Mouse (Mus musculus) megakaryocyte, embryonic 14.5 days (primary cell): ENCODE results near the gene Rpl28.

ENCODE experiments used
- FLI1 ChIP-seq: IDR thresholded peaks from 2 replicates; pipeline ENCODE4 v1.6.1; 2012; ENCODE audit warnings: low read length, inconsistent platforms, mixed read lengths
- GATA1 ChIP-seq: IDR thresholded peaks from 3 replicates; pipeline ENCODE4 v1.6.1; 2012; ENCODE audit warnings: mixed read lengths, low read length, inconsistent platforms, borderline replicate concordance

DNA sequence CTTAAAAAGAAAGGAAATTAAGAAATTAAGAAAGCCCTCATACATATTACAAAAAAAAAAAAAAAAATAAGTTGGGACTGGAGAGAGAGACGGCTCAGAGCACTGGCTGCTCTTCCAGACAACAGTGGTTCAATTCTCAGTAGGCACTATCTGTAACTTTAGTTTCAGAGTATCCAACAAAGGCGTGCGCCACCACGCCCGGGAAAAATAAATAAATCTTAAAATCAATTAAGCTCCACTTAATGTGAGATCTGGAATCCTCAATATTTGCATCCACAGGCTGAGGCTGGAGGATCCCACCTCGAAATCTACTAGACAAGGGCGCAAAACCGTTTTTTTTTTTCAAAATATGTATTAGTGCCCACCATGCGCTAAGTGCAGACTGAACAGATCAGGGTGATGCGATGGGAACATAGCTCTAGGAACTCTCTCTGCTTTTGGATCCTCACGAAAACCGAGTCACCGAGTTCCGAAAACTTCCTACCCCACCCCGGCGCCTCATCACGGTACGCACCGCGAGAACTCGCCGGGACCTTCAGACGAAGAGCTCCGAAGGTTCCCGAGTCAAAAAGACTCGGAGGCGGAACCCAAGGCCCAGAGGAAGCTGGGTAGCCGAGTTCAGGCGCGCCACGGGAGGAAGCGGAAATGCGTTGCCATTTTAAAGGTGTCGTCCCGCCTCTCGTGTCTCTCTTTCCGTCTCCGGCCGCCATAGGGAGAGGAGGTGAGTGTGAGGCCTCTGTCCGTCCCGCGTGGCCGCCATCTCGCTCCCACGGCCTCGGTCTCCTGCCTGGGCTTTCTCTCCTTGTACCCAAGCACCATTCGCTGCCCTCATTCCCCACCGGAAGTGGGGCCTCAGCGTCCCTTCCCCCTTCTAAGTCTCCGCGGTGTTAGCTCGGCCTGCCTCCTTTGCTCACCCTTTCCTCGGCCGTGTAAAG, at the start of gene Rpl28:
- no peak for TF ChIP-seq GATA1
- no peak for TF ChIP-seq FLI1
